ENCODE assay signal across 8 mouse cellular contexts in genomic region chr6:136792884-136793758, GRCm38 (mm10). TPM values are rescaled to one million over a fixed set of nuclear protein-coding genes. Genes with fewer than 3 reads are reported as not detected.
DNase-seq lines count a peak whose midpoint lies in the region; ATAC-seq and TF ChIP-seq lines count a peak whose summit lies in the region.

No protein-coding gene starts in this region.

- H3K27me3 ChIP-seq in kidney, postnatal 0 days (ENCODE audit: insufficient read depth, low read length), result no peaks in the 10 kb centered on the region
- H3K27me3 ChIP-seq in embryonic facial prominence, embryonic 15.5 days, result no peaks in the 10 kb centered on the region
- no peaks in the 10 kb centered on the region for H3K27me3 ChIP-seq in limb, embryonic 10.5 days (ENCODE audit: low read depth, poor library complexity, severe bottlenecking)
- H3K27me3 ChIP-seq in neural tube, embryonic 13.5 days, result peaks cover 8% of the 10 kb centered on the region

- no peaks in the 10 kb centered on the region for H3K4me1 ChIP-seq in kidney, postnatal 0 days (replicated peaks; ENCODE audit: insufficient read depth, low read length)
- H3K4me1 ChIP-seq in embryonic facial prominence, embryonic 15.5 days, result peaks cover 8% of the 10 kb centered on the region; the same call in 1 of the 2 replicates
- peaks cover 30% of the 10 kb centered on the region for H3K4me1 ChIP-seq in limb, embryonic 10.5 days
- H3K4me1 ChIP-seq in neural tube, embryonic 13.5 days (replicated peaks), result peaks cover 11% of the 10 kb centered on the region

- H3K9ac ChIP-seq in kidney, postnatal 0 days (ENCODE audit: low read depth, low read length), result peak overlapping the region; percentile 35; the same call in 1 of the 2 replicates
- 0 out of 2 replicates have a peak overlapping the region, but pooled peaks have one; percentile 13 for H3K9ac ChIP-seq in embryonic facial prominence, embryonic 15.5 days
- H3K9ac ChIP-seq in neural tube, embryonic 13.5 days, result peak overlapping the region; percentile 59; the same call in 1 of the 2 replicates

- WGBS in kidney, postnatal 0 days, result 26% methylated on average over 16 of the region's 16 CpGs
- WGBS in embryonic facial prominence, embryonic 15.5 days, result 21% methylated on average over 16 of the region's 16 CpGs
- WGBS in limb, embryonic 10.5 days, result 20% methylated on average over 16 of the region's 16 CpGs
- 20% methylated on average over 16 of the region's 16 CpGs for WGBS in neural tube, embryonic 13.5 days

- no peak overlapping the region for H3K27ac ChIP-seq in kidney, postnatal 0 days
- H3K27ac ChIP-seq in embryonic facial prominence, embryonic 15.5 days (replicated peaks), result no peak overlapping the region
- H3K27ac ChIP-seq in limb, embryonic 10.5 days, result peak overlapping the region; percentile 86
- H3K27ac ChIP-seq in neural tube, embryonic 13.5 days (replicated peaks), result no peak overlapping the region

- H3K9me3 ChIP-seq in kidney, postnatal 0 days (replicated peaks; ENCODE audit: low read length), result no peaks in the 10 kb centered on the region
- H3K9me3 ChIP-seq in embryonic facial prominence, embryonic 15.5 days (replicated peaks), result no peaks in the 10 kb centered on the region
- no peaks in the 10 kb centered on the region for H3K9me3 ChIP-seq in limb, embryonic 10.5 days (replicated peaks)
- no peaks in the 10 kb centered on the region for H3K9me3 ChIP-seq in neural tube, embryonic 13.5 days

- peak overlapping the region; percentile 39 for H3K4me3 ChIP-seq in kidney, postnatal 0 days (replicated peaks; ENCODE audit: low read depth, low read length)
- H3K4me3 ChIP-seq in embryonic facial prominence, embryonic 15.5 days (replicated peaks), result peak overlapping the region; percentile 40
- H3K4me3 ChIP-seq in limb, embryonic 10.5 days, result peak overlapping the region; percentile 56
- peak overlapping the region; percentile 31 for H3K4me3 ChIP-seq in neural tube, embryonic 13.5 days

- no peak for TF ChIP-seq CTCF in kidney, postnatal 0 days (IDR thresholded peaks at IDR 0.05; ENCODE audit: low read depth)

- no peak for ATAC-seq in kidney, postnatal 0 days (replicated peaks; ENCODE audit: low FRiP score, low read depth)
- no peak for ATAC-seq in embryonic facial prominence, embryonic 15.5 days (ENCODE audit: insufficient number of reproducible peaks, low FRiP score, low TSS enrichment, low read depth)
- no peak for ATAC-seq in neural tube, embryonic 13.5 days (ENCODE audit: low read depth)
- no peak for ATAC-seq in activated CD4-positive, CD25-positive, alpha-beta regulatory T cell, adult 4 months

- no peaks in the 10 kb centered on the region for H3K36me3 ChIP-seq in kidney, postnatal 0 days (ENCODE audit: insufficient read depth, low read length)
- no peaks in the 10 kb centered on the region for H3K36me3 ChIP-seq in embryonic facial prominence, embryonic 15.5 days
- no peaks in the 10 kb centered on the region for H3K36me3 ChIP-seq in limb, embryonic 10.5 days
- H3K36me3 ChIP-seq in neural tube, embryonic 13.5 days, result no peaks in the 10 kb centered on the region

- peak overlapping the region; percentile 86 for H3K4me2 ChIP-seq in kidney, postnatal 0 days (ENCODE audit: low read length)
- H3K4me2 ChIP-seq in embryonic facial prominence, embryonic 15.5 days (replicated peaks), result peak overlapping the region; percentile 67
- H3K4me2 ChIP-seq in neural tube, embryonic 13.5 days, result peak overlapping the region; percentile 63

- no peak for DNase-seq in kidney, postnatal 0 days (ENCODE audit: low spot score)
- no peak for DNase-seq in kidney, adult 8-10 months
- peak; percentile 55 for DNase-seq in limb, embryonic 10.5 days (ENCODE audit: low spot score)
- no peak for DNase-seq in frontal cortex, postnatal 36 days (ENCODE audit: low spot score in 2 of 2)
- no peak for DNase-seq in adrenal gland, postnatal 14 days

RNA-seq across cellular contexts. Expression of gene Hist4h4, which starts 11.1 kb away (rescaled TPM):
- 0.64 and 0.88 TPM in 2 replicates for polyA plus RNA-seq in kidney, postnatal 0 days (2015; fragmentation: Nextera tagmentation; extraction: Ambion mirVana)
- polyA plus RNA-seq in embryonic facial prominence, embryonic 15.5 days (2015; fragmentation: Nextera tagmentation; extraction: Ambion mirVana), result 0.53 and 0.69 TPM in 2 replicates
- 0.65 and 0.68 TPM in 2 replicates for polyA plus RNA-seq in limb, embryonic 10.5 days (2016; fragmentation: Nextera tagmentation; extraction: Ambion mirVana)
- 0.40 and 0.56 TPM in 2 replicates for polyA plus RNA-seq in neural tube, embryonic 13.5 days (2015; fragmentation: Nextera tagmentation; extraction: Ambion mirVana)
- polyA plus RNA-seq in activated CD4-positive, CD25-positive, alpha-beta regulatory T cell, adult 4 months (2017; shearing (Covaris generic)), result 1 to 10 TPM in 1 of 2 experiments, under 1 TPM in 1; 0.96 to 1.2 TPM
- 24.3 and 24.8 TPM in 2 replicates for total RNA-seq in adrenal gland, postnatal 14 days (2021)

RNA-seq across cellular contexts. Expression of gene Gucy2c, which starts 11.6 kb away (rescaled TPM):
- polyA plus RNA-seq in kidney, postnatal 0 days (2015; fragmentation: Nextera tagmentation; extraction: Ambion mirVana), result 0.04 and 0.11 TPM in 2 replicates
- 0.08 and 0.11 TPM in 2 replicates for polyA plus RNA-seq in embryonic facial prominence, embryonic 15.5 days (2015; fragmentation: Nextera tagmentation; extraction: Ambion mirVana)
- 0.11 and 0.16 TPM in 2 replicates for polyA plus RNA-seq in limb, embryonic 10.5 days (2016; fragmentation: Nextera tagmentation; extraction: Ambion mirVana)
- polyA plus RNA-seq in neural tube, embryonic 13.5 days (2015; fragmentation: Nextera tagmentation; extraction: Ambion mirVana), result 0.15 and 0.28 TPM in 2 replicates
- polyA plus RNA-seq in activated CD4-positive, CD25-positive, alpha-beta regulatory T cell, adult 4 months (2017; shearing (Covaris generic)), result not detected
- 0.08 and 0.22 TPM in 2 replicates for total RNA-seq in adrenal gland, postnatal 14 days (2021)

RNA-seq across cellular contexts. Expression of gene H2afj, which starts 14.9 kb away (rescaled TPM):
- 168 and 180 TPM in 2 replicates for polyA plus RNA-seq in kidney, postnatal 0 days (2015; fragmentation: Nextera tagmentation; extraction: Ambion mirVana)
- polyA plus RNA-seq in embryonic facial prominence, embryonic 15.5 days (2015; fragmentation: Nextera tagmentation; extraction: Ambion mirVana), result 151 and 155 TPM in 2 replicates
- polyA plus RNA-seq in limb, embryonic 10.5 days (2016; fragmentation: Nextera tagmentation; extraction: Ambion mirVana), result 74.8 and 75.6 TPM in 2 replicates
- 108 and 135 TPM in 2 replicates for polyA plus RNA-seq in neural tube, embryonic 13.5 days (2015; fragmentation: Nextera tagmentation; extraction: Ambion mirVana)
- polyA plus RNA-seq in activated CD4-positive, CD25-positive, alpha-beta regulatory T cell, adult 4 months (2017; shearing (Covaris generic)), result 100 to 1,000 TPM; 139 to 147 TPM
- 124 TPM in 2 replicates for total RNA-seq in adrenal gland, postnatal 14 days (2021)

RNA-seq across cellular contexts. Expression of gene BC049715, which starts 34.3 kb away (rescaled TPM):
- polyA plus RNA-seq in kidney, postnatal 0 days (2015; fragmentation: Nextera tagmentation; extraction: Ambion mirVana), result 1.6 and 2.1 TPM in 2 replicates
- polyA plus RNA-seq in embryonic facial prominence, embryonic 15.5 days (2015; fragmentation: Nextera tagmentation; extraction: Ambion mirVana), result 1.2 and 3.7 TPM in 2 replicates
- 1.3 and 1.4 TPM in 2 replicates for polyA plus RNA-seq in limb, embryonic 10.5 days (2016; fragmentation: Nextera tagmentation; extraction: Ambion mirVana)
- 1.1 and 1.3 TPM in 2 replicates for polyA plus RNA-seq in neural tube, embryonic 13.5 days (2015; fragmentation: Nextera tagmentation; extraction: Ambion mirVana)
- polyA plus RNA-seq in activated CD4-positive, CD25-positive, alpha-beta regulatory T cell, adult 4 months (2017; shearing (Covaris generic)), result under 1 TPM; 0.48 to 0.60 TPM
- total RNA-seq in adrenal gland, postnatal 14 days (2021), result 0.38 and 1.1 TPM in 2 replicates

RNA-seq across cellular contexts. Expression of gene Wbp11, which starts 34.9 kb away (rescaled TPM):
- 76.4 and 82.9 TPM in 2 replicates for polyA plus RNA-seq in kidney, postnatal 0 days (2015; fragmentation: Nextera tagmentation; extraction: Ambion mirVana)
- 92.0 and 104 TPM in 2 replicates for polyA plus RNA-seq in embryonic facial prominence, embryonic 15.5 days (2015; fragmentation: Nextera tagmentation; extraction: Ambion mirVana)
- polyA plus RNA-seq in limb, embryonic 10.5 days (2016; fragmentation: Nextera tagmentation; extraction: Ambion mirVana), result 164 and 168 TPM in 2 replicates
- polyA plus RNA-seq in neural tube, embryonic 13.5 days (2015; fragmentation: Nextera tagmentation; extraction: Ambion mirVana), result 79.6 and 85.0 TPM in 2 replicates
- polyA plus RNA-seq in activated CD4-positive, CD25-positive, alpha-beta regulatory T cell, adult 4 months (2017; shearing (Covaris generic)), result 10 to 100 TPM; 57.8 to 58.8 TPM
- 73.4 and 79.6 TPM in 2 replicates for total RNA-seq in adrenal gland, postnatal 14 days (2021)
